Mouse (Mus musculus): ENCODE results near the gene Tmprss11a.

The Tmprss11a gene

DNA sequence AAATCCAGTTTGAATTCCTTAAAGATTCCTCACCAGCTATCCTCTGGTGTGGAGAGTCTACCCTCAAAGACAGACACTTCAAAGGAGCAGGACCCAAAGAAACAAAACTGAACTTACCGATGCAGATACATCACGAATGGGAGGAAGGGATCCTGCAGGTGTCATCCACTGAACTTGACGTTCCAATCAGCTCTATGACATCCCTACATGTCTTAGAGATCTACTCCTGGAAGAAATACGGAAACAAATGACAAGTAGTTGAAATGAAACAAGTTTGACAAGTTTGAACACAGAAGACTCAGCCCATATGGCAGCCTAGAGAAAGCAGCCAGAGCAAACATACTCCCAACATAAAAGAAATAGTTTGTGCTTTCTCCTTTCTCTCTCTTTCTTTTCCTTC lies at the start of gene Tmprss11a:
Gene Tmprss11a, minus strand, starts transcription at position 101 of the 400 bp plus-strand sequence.
- no peak for DNase-seq

DNA sequence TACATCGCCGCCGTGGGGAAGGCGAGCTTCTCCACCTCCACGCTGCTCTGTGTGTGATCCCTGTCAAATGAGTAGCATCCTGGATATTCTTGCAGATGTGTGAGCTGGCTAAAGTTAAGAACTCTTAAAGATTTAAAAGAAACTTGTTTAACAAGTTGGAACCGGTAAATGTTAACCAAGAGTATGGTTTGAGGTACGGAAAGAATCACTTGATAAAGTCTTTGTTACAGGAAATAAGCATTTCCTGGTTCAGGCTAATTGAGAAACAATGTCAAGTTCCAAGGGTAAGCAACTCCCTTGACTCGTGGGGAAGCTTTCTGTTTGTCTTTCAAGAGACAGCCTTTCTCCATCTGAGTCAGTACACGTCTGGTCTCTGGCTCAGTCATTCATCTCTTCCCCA lies 49.7 kb upstream of the Tmprss11a start, which contains the start of gene Tmprss11g:
Gene Tmprss11g, minus strand, starts transcription at position 101 of the 400 bp plus-strand sequence.
- no peak for DNase-seq

DNA sequence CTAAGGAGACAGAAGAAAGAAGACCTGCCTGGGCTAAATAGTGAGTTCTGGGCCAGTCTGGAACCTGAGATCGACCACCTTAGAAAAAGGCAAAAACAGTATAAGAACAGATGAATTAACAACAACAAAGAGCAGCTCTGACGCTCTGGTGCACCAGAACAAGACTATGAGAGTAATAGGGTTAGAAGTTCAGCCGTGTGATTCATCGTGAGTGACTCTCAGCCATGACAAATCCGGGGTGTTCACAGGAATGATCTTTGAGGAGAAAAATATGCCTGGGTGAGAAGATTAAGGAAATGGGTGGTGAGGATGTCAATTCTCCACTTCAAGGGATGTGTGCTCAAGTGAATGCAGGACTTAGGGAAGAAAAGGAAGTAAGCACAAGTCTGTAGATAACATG lies 42.7 kb upstream of the Tmprss11a start:
- DNase-seq, result no peak

DNA sequence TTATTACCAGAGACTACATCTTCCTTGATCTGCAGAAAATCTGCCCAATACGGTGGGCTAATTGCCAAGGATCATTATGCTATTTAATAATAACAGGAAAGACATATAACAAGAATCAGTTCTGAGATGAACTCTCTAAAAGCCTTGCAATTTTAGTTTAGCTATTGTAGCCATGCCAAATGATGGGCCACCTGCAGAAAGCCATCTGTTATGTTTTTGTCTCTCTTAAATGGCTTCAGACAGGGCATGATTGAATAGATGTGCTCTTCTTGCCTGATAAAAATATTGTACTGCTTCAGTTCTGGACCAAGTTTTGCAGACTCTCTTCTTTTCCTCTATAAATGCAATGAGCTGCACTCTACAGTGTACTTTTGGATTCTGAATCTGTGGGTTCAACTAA lies 24.7 kb upstream of the Tmprss11a start:
- DNase-seq, result no peak

DNA sequence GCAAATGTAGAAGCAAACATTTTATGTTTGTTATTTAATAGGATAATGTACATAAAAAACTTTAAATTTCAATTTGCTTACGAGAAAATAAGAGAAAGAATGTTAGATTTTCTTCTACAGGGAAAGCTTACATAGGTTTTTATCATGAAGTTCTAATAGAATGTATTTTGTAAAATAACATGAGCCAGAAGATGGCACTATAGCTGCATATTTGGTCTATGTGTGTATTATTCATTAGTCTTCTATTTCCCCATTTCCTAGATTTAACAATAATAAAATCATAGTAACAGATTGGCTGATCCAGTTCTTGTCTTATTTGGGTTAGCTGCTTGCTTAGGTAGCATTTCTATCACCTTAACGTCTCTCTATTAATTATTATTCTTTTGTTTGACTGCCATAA lies 13.8 kb upstream of the Tmprss11a start:
- no peak for DNase-seq

DNA sequence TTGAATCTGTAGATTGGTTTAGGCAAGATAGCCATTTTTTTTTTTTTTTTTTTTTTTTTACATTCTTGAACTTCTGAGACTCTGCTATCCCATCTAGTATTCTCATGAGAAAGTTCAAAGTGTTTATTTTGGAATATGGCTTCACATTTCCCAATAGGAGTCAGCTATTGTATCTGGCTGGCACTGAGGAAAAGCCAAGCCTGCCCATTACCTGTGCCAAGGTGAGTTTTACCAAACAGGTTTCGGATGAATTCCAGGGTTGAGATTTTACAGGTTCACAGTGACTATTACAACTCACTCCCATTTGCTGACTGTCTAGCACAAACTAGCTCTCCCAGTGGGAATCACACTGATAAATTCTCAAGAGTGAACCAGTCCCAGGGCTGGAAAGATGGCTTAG lies 13.2 kb upstream of the Tmprss11a start:
- DNase-seq, result no peak

DNA sequence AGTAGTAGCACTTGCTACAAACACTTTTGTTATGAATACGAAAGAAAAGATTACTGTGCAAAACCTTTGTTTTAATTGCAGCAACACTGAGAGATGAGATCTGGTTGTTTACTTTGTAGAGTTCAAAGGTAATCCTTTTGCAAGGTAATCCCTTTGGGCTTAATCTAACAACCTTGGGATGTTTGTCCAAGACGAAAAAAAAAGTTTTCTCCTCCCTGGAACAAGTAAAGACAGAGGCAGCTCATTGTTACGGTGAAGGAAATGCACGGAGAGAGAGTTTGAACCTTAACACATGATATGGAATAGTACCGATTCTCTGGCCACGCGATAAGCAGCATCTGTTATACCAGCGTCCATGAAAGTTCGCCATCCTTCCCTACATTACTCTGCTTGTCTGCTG lies 5.1 kb upstream of the Tmprss11a start:
- no peak for DNase-seq

DNA sequence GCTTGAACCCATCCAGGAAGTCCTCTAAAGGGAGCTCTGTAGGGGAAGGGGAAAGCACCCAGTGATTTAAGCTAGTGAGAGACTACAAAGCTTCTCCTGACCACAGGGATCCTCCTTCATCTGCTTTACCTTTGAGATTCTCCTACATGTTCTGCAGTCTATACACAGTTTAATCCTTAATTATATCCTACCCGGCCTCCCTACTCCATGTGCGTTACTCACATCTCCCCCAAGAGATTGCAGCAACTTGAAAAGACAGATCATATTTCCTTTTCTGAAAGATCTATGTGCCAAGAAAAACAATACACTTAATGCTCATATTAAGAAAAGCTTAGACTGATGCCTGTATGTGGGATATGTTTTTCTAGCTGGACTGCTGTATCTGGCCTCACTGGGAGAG lies 29.5 kb downstream of the Tmprss11a start:
- no peak for DNase-seq

DNA sequence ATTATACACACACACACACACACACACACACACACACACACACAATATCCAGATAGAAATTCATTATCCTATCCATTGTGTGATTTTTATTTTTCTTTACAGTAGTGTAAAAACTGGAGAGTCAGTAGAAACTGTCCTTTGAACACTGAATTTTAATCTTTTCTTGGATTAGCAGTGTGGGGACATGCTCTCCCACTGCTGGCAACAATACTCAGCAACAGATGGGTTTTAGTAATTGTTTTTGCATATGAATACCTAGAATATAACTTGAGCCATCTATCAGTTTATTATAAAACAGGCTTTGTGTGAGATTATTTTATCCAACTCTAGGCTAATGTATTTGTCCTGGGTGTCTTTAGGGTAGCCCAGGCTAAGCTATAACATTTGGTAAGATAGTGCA lies 30.2 kb downstream of the Tmprss11a start:
- DNase-seq, result no peak

DNA sequence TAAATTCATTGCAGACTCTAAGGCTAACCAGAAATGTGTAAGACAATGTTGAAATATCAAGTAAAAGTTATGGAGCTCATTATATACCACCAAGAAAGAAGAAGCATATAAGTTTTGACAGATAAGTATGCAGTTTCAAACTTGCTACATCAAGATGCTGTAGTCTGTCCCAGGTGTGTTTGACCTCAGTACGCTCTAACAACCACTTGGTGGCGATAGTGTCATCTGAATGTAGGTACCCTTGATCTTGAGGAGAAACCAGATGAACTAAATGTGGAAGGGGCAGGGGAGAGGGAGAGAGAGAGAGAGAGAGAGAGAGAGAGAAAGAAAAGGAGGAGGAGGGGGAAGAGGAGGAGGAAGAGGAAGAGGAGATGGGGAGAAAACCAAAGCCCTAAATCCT lies 36.1 kb downstream of the Tmprss11a start:
- no peak for DNase-seq

DNA sequence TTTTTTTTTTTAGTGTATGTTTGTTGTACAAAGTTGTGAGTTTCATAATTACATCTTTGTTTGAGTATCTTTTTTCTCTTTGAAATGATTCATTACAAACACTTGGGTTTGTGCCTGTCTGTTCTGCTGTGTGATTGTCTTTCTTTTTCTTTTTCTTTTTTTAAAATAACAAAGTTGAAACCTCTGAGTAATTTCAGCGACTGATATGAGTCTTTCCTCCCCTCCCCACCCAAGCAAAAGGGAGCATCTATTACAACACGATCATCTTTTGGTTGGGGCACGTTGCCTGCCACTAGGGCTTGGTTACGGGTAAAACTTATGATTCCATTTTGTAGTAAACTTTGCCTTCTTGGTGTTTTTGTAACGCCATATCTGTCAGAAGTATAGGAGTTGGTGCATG lies 37.7 kb downstream of the Tmprss11a start:
- DNase-seq, result no peak

DNA sequence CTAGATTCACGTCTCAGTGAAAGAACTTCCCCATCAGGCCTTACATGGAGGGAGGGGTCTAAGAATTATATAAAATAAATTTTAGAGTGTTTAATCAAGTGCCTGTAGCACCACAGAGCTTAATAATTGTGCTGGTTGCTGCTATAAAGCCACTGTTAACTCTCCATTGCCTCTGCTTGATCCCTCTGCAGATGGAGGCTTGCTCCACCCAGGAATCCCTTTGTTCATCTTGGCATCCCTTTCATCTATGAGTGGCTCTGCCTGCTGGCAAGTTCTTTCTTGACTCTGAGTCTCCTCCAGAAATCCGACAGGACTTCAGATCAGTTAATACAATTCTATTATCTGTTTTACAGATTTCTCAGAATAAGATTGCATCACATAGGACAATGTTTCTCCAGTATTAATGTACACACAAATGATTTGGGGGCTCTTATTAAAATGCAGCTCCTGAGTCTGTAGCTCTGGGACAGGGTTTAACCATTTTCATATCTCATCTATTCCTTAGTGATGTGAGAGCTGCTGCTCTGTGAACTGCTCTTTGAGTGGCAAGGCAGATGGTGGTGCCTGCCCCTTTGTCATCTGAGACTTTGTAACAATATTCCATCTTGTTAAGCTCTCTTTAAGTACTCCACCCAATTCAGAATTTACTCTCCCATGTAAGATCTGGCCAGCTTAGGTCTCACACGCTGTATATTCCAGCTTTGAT lies 47.3 kb downstream of the Tmprss11a start:
- no peak for DNase-seq

DNA sequence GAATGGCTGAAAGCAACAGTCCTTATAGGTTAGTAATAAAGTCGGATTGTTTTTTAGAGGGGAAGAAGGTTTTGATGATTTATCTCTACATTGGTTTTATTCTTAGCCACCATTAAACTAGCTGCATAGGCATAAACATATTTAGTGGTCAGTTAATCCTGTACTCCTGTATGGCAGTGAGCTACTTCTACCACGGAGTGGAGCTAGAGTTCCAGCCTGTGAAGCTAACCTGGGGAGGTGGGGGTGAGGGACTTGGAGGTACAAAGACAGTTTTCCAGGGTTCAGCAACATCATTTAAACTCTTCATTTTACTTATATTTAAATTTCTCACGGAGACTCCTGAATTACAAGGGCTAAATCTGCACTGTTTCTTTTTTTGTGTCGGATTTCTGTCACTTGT lies 49.3 kb downstream of the Tmprss11a start:
- DNase-seq, result no peak

DNA sequence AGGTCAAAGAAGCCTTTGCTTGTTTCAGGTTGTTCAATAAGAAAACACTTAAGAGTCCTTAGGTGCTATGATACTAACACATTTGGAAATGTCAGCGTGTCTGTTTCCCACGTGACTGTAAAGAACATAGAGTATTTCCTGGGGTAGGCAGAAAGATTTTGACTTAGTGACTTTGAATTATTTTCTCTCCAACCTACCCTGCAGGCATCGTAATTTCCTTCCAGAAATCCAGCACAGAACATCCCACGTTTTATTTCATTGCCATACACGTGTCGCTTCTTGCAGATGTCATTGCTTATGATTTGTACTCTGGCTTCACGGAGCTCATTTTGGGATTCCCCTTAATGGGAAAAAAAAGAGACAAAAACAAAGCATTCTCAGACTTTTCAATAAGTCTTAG lies 54.5 kb downstream of the Tmprss11a start:
- DNase-seq, result no peak

DNA sequence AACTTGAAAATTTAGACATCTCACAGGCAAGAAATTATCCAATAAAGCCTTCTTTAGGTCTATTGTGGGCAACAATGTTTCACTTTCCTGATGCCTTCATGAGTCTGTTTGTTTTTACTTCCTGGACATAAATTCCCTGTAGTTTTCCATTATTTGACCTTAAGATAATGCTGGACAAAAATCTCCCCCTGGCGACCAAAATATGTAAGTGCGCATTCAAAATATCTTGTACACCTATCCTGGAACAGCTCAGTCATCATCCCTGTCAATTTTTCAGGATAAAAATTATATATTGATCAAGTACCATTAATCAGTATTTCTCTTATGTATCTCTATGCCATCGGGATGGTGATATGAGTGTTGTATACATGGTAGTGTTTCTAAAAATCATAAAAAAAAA lies 58.0 kb downstream of the Tmprss11a start:
- no peak for DNase-seq

DNA sequence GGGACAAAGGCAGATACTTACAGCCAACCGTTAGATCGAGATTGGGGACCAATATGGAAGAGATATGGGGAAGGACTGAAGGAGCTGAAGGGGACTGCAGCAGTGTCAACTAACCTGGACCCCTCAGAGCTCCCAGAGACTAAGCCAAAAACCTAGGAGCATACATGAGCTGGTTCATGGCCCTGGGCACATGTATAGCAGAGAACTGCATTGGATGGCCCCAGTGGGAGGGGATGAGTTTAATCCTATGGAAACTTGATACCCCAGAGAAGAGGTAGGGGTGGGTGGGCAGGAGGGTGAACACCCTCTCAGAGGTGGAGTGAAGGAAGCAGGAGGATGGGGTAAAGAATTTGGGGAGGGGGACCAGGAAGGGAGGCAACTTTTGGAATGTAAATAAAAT lies 60.8 kb downstream of the Tmprss11a start:
- no peak for DNase-seq

DNA sequence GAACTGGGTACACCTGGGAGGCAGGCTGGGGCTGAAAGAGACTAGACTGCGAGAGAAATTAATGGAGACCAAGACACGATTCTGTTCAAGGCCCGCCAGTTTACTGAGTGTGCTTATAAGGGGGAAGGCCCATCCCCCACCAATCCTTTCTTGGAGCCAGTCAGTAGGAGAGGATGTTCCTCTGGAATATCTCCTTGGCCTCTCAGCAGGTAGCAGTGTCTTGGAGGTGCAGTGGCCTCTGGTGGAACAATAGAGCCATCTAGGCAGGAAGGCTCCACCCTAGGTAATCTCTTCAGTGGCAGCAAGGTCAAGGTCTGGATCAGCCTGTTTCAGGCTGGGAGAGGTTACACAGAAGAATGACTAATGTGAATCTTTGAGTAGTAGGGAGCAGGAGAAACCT lies 61.6 kb downstream of the Tmprss11a start:
- DNase-seq, result no peak

DNA sequence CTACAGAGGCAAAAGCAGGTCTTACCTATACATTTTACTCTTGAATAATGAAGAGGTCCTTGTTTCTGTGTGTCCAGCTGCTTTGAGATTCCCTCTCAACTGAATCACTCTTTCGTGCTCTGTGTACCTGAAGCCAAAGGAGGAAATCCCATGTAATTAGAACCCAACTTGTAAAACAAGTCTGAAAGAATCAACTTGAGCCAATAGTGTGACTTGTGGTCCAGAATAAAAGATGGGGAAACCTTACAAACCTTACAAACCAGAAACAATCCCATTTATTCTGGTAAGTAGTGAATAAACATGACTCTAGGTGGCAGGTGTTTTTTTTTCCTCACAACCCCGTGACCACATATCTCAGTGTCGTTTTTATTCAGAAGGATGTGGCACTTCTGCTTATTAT lies 95.5 kb downstream of the Tmprss11a start, which contains the start of gene Tmprss11d:
Gene Tmprss11d, minus strand, starts transcription at position 101 of the 400 bp plus-strand sequence.
- no peak for DNase-seq
